Mouse (Mus musculus): ENCODE measurements at regions not wholly inside any gene's neighbourhood (a gene's known extent, or its start where the extent isn't known, plus 50 kb on each side); places are given as distances from the start of the nearest gene placed in this dataset.
A peak's percentile ranks its signal among the peaks of the same experiment; 100 is the strongest.

DNA sequence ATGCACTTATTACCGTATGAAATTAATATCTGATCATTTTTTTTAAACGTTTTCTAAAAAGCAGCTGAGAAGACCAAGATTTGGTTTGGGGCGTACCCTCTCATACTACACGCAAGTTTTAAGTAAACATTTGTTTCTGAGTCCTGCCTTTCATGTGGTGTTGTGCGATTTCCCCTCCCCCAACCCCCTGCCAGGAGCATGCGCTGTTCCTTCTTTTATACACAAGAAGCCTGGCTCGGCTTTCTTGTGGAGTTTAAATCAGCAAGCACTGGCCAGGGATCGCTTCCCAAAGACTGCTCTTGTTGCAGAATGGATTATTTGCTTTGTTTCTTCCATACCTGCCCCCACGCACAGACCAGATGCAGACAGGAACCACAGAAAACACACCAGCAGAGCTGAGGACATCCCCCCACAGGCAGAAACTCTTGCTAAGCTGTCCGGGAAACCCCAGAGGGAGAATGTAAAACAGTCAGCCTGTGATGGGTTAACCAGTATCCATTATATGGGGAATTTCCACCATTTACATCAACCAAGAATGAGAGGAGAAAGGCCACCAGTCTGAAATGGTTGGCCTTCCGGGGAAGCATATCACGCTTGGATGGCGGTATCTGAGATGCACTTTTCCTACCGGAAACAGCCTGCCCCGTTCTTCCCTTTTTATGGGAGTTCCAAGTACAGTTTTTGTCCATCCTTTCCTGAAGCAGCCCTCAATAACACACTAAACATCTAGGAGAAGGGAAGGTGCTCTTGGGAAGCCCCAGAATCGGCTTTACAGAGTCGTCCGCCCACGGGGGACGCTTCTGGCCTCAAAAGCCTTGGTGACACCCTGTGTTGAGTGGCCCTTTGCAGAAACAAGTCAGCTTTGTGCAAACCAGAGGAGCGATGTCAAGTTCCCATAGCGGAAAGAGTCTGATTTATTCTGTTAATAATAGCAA lies 91.3 kb downstream of the Tomm20 start:
- no peak for DNase-seq (ENCODE audit: low spot score)

DNA sequence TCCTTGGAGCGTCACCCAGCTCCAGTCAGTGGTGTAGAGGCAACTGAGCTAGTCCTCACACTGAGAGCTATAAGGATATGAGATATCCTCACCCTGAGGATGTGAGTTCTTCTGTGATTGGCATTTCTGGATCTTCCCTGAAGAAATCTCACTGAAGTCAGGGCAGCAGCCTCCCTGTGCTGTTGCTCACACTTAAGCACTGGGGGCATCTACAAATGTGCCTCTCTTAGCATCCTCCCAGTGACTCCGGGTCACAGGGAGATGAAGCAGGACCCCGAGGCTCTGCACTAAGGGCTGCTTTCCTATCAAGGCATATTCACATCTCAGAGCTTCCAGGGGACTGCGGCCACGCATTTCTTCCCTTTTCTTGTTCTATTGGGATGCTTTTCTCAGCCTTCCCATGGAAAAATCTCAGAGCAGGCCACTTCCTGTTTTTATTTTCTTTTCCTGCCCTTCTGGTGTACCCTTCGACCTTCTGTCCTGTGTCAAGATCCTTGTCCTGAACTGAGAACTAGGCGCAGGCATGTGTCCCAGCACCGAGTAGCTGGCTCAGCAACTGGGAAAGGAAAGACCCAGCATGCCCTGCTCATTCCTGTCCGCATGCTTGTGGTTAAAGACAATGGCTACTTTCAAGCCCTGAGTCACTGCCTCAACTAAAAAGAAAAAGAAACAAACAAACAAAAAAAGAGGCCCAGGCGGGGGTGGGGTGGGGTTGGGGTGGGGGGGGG lies 92.8 kb downstream of the Tomm20 start:
- no peak for DNase-seq (ENCODE audit: low spot score)

DNA sequence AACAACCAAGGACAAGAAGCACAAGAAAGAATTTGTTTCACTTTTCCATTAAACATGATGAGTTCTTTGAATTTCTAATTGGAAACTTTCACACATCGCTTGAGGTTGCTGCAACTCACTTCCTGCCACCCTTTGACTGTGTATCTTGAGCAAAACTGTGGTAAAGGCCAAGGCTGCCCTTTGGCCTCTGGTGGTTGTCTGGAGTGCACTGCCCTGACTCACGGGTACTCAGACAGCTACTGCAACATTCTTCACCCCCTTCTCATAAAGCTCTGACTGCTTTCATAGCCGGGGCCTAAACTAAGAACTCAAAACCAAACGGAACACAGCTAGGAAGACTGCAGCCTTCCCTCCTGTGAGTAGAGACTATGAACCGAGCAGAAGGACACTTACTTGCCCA lies 93.5 kb downstream of the Tomm20 start:
- DNase-seq (ENCODE audit: low spot score): no peak

DNA sequence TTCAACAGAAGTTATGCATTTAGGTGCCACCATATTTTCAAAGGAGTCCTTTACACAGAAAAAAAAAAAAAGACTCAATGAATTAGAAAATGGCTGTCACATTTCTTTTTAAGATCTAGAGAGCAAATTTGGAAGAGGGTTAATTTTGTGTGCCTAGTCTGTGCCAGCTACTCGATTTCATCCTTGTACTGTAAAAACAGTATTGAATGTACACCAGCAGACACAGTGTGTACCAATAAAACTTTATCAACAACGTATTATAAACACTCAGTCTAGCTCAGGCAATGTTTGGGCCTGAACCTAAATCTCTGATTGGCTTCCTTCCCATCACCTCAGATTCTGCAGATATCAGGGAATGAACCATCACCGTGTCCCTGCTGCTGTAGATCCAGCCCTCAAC lies 93.9 kb downstream of the Tomm20 start:
- DNase-seq (ENCODE audit: low spot score): no peak

DNA sequence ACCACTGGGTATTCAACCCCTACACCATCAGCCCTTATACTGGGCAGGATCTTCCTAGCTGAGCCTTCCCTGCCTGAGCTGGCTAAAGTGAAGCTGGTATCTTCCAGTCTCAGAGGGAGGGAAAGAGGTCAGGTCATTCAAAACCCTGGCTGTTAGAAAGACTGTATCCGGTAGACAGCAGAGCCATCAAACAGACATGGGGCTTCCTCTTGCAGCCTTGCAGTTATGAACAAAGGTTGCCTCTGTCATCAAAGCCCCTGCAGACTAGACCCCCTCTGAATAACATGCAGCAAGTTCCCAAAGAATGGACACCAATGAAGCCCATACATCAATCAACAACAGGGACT lies 95.5 kb downstream of the Tomm20 start:
- no peak for DNase-seq (ENCODE audit: low spot score)

DNA sequence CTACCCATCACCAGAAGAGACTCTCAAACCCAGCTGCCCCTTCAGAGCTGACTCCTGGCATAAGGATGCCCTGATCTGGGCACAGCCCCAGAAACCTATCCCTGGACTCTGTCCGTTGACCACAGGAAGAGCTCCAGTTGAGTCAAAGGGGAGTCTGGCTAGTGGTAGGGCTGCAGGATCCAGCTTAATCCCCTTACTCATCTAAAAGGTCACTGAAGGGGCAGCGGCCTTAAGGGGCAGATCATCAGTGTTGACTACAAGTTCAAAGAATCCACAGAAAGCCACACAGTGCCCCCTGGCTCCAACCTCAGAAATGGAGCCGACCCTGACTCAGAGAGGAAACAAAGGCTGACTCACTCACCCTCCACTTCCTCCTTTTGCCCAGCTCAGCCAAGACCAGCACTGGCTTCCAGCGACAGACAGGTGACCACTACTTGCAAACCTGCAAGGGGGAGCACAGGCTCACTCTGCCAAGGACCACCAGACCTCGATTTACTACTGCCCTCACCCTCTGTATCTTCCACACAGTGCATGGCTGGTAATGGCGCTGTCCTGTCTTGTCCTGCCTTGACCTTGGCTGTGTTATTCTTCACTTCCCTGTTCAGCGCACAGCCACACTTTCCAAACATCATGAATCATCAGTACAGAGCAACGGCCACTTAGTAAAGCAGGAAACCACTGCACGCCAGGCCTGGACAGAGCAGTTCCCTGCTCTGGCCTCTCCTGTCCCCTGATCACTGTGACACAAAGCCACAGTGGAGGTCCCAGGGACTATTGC lies 96.0 kb downstream of the Tomm20 start:
- no peak for DNase-seq (ENCODE audit: low spot score)

DNA sequence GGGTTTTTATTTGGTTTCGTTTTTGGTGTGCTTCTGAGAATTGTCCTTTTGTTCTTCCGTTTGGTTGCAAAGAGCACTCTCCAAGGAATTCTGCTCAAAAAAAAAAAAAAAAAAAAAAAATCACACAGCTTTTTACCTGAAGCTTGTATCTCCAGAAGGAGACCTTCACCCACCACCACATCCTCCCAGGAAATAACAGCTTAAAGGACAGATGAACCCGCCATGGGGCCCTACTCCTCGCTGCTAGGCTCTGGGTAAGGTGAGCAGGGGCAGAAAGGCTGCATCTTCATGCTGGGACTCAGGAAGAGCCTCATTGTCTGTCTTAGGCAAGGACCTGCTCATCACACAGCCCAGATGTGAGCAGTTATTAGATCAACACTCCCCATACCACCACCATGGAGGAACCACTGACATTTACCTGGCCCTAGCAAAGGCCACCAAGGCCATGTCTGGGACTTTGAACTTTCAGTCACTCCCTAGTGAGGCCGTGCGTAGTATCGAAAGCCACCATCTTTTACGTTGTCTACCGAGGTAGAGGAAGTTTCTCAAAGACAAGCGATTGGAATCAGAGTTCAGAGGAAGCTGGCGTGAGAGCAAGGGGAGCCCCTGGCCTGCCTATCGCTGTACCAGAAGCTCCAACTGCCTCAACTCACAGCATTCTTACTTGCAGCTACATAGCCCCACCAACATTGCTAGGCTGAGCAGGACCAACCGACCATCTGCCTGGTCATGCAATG lies 97.1 kb downstream of the Tomm20 start:
- DNase-seq (ENCODE audit: low spot score): no peak

DNA sequence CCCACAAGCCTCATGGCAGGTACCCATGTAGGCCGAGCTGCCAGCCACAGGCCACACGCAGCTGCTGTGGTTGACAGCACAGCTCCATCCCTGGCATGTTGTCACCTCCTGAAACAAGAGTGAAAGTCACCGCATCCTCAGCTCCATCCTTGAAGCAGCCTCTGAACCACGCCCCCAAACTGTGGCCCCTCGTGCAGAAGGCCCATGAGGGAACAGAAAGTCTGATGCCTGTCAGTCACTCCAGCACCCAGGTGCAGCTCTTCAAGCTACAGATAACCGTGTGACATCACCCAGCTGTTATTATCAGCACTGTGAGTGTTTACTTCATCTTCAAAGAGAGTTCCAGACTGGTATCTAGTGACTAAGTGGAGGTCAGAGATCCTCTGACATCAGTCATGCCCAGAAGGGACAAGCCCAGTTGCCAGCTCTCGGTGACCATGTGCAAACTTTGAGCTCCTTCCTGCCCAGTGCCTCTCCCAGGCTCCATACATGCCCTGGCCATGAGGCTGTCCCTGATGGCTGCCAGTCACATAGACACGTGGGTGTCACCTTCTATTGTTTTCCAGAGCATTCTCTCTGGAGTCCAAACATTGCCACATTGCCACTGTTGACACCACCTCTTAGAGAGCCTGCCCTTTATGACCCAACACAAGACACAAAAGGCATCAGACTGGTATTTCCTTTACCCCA lies 97.8 kb downstream of the Tomm20 start:
- DNase-seq (ENCODE audit: low spot score): peak; percentile 63

DNA sequence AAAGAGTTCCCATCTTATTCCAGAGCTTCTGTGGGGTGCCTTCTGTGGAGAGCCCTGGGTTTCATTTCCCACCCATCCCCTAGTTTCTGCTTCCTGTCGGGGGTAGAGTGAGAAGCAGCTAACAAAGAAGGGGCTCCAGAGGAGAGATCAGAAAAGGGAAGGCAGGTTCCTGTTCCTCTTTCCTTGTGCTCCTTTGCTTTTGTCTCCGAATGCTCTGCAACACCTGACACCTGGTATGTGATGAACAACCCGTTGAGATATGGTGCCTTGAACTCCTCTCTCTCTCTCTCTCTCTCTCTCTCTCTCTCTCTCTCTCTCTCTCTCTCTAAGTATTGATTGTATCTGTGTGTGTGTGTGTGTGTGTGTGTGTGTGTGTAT lies 99.5 kb downstream of the Tomm20 start:
- DNase-seq (ENCODE audit: low spot score): no peak

DNA sequence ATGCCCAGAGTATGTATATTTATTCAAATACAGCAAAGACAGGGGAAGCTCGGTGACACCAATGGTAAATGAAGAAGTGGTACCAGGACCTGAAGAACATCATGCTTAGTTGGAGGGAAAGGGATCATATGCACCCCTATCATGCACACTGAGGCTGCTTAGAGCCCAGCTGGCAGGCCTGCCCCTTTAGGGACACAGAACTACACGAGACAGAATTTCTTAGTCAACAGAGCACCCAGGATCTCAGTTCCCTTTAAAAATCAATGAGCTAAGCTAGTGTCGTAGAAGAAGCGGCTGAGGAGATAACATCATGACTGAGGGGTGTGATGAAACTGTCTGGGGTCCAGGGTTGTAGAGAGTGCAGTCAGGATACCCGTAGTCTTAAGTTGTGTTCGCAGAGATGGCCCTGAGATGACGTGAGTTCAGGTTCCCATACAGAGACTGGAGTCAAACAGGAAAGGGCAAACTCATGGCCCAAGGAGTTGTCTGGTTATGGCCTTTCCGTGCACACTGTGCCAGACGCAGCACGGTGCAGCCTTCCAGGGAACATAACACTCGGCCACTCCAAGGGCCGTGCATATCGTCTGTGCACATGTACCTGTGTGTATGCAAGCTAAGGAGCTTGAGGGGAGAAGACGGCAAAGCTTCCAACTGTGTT lies 100.0 kb downstream of the Tomm20 start:
- no peak for DNase-seq (ENCODE audit: low spot score)

DNA sequence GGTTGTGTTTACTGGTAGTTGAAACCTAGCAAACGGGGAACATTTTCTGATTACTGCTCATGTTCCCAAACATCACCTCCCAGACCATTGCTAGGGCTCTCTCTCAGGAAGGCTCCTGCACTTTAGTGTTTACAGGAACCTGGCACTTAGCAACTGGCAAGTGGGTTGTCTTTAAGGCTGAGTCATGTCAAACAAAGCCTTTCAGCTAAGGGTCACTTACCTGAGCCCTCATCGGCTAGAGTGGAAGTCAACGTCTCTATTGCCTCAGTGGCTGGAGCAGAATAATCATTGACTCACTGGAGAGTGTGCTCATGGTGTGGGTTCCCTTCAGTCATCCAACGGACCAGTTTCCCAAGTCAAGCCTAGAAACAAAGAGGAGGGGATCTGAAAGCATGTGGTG lies 101.0 kb downstream of the Tomm20 start:
- DNase-seq (ENCODE audit: low spot score): no peak

DNA sequence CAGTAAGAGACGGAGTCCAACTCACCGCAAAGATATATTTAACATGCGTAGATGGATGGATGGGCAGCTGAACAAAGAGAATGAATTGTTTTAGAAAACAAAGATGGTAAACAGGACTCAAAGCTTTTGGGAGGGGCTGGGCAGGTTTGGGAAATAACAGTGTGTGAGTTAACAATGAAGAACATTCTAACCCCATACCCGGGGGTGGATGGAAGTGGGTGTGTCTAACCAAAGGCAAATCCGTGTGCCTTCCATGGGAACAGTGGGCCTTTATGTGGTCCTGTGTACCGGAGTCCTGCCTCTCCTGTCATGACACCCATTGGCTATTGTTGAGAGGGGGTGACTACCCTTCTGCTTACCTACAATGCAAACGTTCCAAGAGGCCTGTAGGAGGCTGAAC lies 104.5 kb downstream of the Tomm20 start:
- no peak for DNase-seq (ENCODE audit: low spot score)

DNA sequence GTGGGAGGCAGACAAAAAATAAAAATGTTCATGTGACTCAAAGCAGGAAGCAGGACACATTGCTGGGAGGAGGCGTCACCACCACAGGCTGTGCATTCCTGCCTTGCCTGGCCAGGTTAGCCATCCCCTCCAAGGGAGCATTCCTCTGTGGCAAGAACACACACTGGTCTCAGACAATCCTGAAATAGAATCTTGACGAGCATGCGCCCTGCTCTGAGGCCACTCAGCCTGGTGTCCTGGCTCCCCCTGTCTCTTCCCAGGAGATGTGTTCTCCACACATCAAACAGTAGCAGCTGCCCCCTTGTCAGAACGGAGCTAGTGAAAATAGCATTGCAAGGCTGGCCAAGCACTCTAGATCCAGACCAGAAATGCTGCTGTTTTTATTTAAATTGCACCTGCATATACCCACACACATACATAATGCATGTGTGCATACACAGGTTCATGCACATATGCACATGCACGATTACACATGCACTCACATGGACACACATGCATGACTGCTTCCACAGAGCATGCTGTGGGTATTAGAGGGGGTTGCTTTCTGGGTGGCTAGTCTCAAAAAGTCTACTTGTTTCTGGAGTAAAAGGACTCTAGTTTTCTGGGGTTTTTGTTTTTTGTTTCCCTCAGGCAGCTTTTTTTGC lies 105.8 kb downstream of the Tomm20 start:
- no peak for DNase-seq (ENCODE audit: low spot score)

DNA sequence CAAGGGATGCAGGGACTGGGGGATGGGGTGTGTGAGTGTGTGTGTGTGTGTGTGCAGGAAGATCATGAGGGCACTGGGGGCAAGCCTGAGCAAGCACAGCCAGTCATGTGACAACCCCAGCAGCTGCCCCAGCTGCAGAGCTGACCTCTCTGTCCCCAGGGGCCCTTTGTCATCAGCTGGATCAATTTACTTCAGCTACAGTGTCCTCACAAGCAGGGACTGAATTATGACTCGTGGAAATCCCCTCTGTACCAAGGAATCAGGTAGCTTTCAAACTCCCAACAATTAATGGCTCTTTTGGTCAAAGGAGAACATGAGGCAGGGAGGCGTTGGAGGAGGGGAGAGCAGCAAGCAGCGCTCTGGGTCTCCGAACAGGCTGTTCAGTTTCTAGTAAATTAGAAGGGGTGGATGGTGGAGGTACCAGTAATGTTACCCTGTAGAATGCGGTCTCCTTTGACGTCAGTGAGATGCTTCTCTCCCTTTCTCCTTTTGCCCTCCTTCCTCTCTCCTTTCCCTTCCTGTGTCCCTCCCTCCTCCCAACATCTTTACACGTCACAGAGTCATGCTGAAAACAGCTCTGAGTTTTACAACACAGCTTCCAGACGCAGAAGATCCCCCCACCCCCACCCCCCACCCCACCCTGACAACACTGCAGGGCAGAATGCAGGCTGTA lies 106.5 kb downstream of the Tomm20 start:
- DNase-seq (ENCODE audit: low spot score): peak; percentile 30

DNA sequence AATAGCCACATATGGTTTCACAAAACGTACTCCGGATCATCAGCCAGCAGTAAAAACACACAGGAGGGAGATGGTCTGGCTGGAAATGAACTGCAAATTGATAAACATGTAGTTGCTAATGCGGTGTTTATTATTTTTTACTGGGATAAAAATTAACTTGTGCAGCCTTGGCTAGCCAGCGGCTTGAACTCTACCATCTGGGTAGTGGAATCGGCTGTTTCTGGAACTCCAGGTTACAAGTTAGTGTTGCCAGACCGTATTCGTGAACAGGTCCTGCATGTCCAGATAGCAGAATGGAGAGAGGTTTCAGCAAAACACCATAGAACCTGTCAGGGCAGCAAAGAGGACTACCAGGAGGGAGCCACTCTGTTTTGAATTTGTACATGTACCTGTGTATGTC lies 107.4 kb downstream of the Tomm20 start:
- no peak for DNase-seq (ENCODE audit: low spot score)

DNA sequence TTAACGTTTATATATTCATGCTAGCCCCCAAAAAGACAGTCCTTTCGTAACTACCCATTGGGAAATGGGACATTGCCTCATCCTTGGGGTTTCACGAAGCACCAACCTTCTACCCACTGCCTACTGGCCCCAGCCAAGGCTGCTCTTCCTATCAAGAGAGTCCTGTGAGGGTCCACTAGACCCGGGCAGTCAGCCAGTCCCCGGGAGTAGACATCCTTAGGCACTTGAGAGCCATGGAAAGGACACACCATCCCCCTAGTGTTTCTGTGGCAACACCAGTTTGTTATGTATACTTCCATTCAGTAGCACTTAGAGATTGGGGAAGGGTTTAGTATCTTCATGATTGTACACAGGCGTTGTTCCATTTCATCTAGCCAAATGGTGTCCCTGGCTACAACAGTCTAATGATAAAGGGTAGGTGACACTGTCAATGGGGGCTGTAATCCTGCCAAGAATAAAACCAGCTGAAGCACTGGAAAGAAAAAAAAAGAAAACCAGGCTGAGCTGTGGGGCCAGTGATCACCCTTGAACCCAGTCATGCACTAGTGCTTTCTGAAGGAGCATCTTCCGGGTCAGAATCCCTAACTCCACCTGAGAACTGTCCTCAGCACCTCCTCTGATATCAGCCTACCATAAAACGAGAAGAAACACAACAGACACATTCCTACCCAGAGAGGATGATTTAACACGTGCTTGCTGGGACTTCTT lies 108.2 kb downstream of the Tomm20 start:
- no peak for DNase-seq (ENCODE audit: low spot score)

DNA sequence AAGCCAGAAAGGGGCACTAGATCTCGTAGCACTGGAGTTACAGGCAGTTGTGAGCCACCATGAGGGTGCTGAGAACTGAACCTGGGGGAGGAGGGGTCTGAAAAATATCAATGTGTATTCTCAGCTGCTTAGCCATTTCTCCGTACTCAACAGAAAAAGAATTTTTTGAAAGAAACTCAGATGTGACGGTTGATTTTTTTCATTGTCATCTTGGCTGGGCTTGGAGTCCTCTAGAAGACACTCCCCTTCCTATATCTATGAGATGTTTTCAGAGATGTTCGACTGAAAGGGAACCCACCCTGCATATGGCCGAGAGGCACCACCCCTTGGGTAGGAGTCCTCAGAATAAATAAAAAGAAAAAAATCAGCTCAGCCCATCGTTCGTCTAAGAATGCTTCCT lies 110.1 kb downstream of the Tomm20 start:
- no peak for DNase-seq (ENCODE audit: low spot score)

DNA sequence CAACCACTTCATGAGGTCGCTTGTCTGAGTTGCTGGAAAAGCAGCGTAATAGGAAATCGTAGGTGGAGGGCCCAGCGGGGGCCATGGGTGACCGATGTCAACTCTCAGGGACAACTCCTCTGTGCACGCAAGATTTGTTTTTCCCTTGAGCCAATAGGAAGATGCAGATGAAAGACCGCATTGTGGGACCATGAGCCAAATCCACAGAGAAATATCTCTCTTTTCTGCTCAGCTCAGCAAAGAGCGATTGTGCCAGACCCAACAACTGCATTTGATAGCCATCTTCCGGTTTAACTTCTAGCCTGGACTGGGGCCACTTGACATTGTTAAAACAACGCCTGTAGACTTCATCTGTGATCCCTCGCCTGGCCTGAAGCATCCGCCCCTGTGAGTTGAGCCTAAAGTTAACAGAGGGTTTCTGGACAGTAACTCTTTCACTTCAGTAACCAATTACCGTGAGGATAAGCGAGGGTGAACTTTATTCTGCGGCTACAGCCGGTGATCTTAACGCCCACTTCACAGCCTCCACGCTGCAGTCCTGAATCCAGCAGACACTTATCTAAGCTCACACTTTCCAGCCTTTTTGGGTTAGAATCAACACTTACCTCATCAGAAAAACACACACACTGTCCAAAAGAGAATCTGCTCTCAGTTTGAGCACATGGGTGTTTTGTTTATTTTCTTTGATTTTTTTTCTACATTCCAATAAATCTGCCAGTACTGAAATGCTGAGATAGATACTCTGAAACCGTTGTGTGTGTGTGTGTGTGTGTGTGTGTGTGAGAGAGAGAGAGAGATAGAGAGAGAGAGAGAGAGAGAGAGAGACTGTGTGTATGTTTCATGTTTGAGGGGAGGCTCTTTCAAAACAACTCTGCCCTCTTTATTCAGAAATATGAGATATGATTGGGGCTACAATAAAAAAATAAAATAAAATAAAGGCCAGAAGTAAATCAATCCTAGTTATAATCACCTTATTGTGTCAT lies 111.9 kb downstream of the Tomm20 start:
- no peak for DNase-seq (ENCODE audit: low spot score)
